Mouse (Mus musculus): Measurements from ENCODE around the gene Ncapg2.

Gene Ncapg2

GRCm38 (mm10) chr12:116442184-116442583 lies 37.0 kb downstream of the Ncapg2 start:
- no peak for DNase-seq (ENCODE audit: low spot score)

- DNase-seq (ENCODE audit: low spot score), result no peak
These were observed 44.3 kb downstream of the Ncapg2 start for GRCm38 (mm10) chr12:116449536-116449935.

GRCm38 (mm10) chr12:116460379-116461065 lies 55.3 kb downstream of the Ncapg2 start:
- no peak for DNase-seq (ENCODE audit: low spot score)

- no peak for DNase-seq (ENCODE audit: low spot score)
These were observed 61.8 kb downstream of the Ncapg2 start for GRCm38 (mm10) chr12:116467030-116467429.

GRCm38 (mm10) chr12:116468348-116468747 lies 63.1 kb downstream of the Ncapg2 start:
- no peak for DNase-seq (ENCODE audit: low spot score)

GRCm38 (mm10) chr12:116469096-116469495 lies 63.9 kb downstream of the Ncapg2 start:
- no peak for DNase-seq (ENCODE audit: low spot score)

GRCm38 (mm10) chr12:116473264-116473663 lies 68.1 kb downstream of the Ncapg2 start:
- no peak for DNase-seq (ENCODE audit: low spot score)

GRCm38 (mm10) chr12:116473761-116474160 lies 68.6 kb downstream of the Ncapg2 start:
- no peak for DNase-seq (ENCODE audit: low spot score)

GRCm38 (mm10) chr12:116474676-116475075 lies 69.5 kb downstream of the Ncapg2 start:
- no peak for DNase-seq (ENCODE audit: low spot score)

GRCm38 (mm10) chr12:116478771-116479170 lies 73.6 kb downstream of the Ncapg2 start:
- no peak for DNase-seq (ENCODE audit: low spot score)

- no peak for DNase-seq (ENCODE audit: low spot score)
These were observed 76.7 kb downstream of the Ncapg2 start for GRCm38 (mm10) chr12:116481921-116482320.

GRCm38 (mm10) chr12:116483581-116483980 lies 78.4 kb downstream of the Ncapg2 start:
- no peak for DNase-seq (ENCODE audit: low spot score)

GRCm38 (mm10) chr12:116484991-116485390 lies 79.8 kb downstream of the Ncapg2 start:
- DNase-seq (ENCODE audit: low spot score), result no peak

GRCm38 (mm10) chr12:116485591-116486403 lies 80.6 kb downstream of the Ncapg2 start, which contains the start of gene Ptprn2:
Ptprn2 (plus strand) TSS chr12:116485720.
- DNase-seq (ENCODE audit: low spot score), result peak; percentile 53

- no peak for DNase-seq (ENCODE audit: low spot score)
These were observed 81.2 kb downstream of the Ncapg2 start for GRCm38 (mm10) chr12:116486404-116486730.

GRCm38 (mm10) chr12:116488836-116489235 lies 83.6 kb downstream of the Ncapg2 start:
- DNase-seq (ENCODE audit: low spot score), result no peak

GRCm38 (mm10) chr12:116490575-116491356 lies 85.6 kb downstream of the Ncapg2 start:
- DNase-seq (ENCODE audit: low spot score), result no peak

- DNase-seq (ENCODE audit: low spot score), result no peak
These were observed 93.5 kb downstream of the Ncapg2 start for GRCm38 (mm10) chr12:116498666-116499065.

GRCm38 (mm10) chr12:116500652-116501051 lies 95.5 kb downstream of the Ncapg2 start:
- no peak for DNase-seq (ENCODE audit: low spot score)

GRCm38 (mm10) chr12:116512482-116512881 lies 107.3 kb downstream of the Ncapg2 start:
- no peak for DNase-seq (ENCODE audit: low spot score)

Data from ovary, postnatal 14 days (tissue).